Mouse (Mus musculus): Measurements from ENCODE around the gene Fam8a1.

The Fam8a1 gene

DNA sequence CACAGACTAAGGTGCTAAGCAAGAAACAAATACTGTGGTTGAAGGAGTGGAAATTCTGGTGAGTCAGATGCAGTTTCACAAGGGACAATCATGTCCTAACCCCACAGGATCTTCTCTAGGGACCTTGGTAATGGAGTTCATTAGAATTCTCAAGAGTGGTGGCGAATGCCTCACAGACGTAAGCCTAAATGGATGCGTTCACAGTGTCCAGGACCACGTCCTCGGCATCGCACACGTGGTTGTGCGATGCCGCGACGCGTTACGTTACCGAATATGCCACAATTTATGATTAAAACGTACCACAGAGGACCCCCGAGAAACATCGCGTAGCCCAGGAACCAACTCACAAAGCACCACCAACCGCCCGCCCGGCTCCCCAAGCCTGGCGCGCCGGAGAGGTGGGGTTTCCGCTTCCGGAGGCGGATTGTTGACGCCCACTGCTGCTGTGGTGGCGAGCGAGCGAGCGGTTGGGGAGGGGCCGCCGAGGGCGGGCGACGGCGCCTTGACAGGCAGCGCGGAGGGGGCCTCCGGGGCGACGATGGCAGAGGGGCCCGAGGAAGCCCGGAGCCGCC is at the start of gene Fam8a1:
Gene Fam8a1 (plus strand): TSS at position 475 of the 572 bp plus-strand sequence.
- DNase-seq (ENCODE audit: low read depth, low spot score): peak; percentile 94

DNA sequence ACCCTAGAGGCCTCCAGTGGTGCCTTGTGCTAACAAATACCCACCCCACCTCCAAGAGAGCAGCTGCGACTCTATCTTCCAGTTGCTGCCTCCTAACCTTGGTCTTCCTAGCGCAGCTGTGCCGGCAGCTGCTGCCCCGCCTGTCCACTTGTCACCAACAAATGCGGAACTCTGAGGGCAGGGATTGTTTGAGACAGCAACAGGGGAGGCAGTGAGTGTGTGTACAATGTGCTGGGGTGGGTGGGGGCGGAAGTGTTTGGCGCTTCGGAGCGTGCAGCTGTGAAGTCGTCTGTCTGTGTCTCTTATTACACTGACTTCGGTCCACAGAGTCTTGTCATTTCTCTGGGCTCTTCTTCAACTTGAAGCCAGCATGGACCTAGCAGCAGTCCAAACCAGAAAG is 49.7 kb upstream of the Fam8a1 start:
- peak; percentile 56 for DNase-seq (ENCODE audit: low read depth, low spot score)

DNA sequence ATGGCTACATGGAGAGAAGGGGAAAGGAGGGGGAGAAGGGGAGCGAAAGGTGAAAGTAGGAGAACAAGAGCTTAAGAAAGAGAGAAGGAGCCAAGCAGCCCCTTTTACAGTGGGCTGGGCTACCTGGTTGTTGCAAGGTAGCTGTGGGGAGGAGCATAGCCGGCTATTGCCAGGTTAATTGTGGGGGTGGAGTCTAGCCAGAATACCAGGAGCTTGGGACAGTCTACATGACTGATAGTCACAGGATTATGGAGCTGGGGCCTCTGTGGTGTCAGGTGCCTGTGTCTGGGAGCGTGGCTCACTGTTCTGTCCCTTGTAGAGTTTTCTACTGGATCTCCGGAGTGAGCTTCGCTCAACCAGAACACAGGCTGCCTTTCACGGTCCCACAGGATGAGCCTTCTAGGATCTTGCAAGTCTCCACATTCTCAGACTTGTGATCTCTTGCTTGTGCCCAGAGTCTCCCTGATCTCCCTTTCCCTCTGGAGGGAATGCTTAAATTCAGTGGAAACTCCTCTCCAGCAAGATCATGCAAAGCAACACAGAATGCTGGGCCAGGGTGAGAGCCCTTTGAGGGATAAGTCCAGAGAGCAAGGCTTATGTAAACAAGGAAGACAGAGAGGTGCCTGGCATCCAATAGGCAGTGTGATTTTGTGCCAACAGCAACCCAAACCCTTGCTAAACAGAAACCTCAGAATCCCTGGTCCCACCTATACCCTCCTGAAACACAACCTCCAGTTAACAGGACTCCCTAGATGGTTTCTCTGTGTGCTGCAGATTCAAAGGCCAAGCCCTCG is 48.2 kb upstream of the Fam8a1 start:
- DNase-seq (ENCODE audit: low read depth, low spot score): no peak

DNA sequence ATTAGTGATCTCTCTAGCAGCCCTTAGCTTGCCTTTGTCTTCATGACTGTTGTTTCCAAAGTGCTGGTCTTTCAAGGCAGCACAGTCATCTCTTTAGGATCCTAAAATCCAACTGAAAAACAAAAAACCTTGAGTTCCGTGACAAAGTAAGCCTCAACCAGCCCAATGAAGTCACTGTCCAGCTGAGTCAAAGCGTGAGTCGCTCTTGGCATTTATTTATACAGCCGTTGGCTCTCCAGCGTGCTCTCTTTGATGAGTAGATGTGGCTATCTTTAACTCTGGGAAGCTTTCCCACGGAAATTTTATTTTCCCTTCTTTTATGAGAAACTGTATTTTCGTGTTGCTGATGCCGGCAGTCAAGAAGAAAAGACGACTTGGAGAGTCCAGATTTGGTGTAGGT is 42.7 kb upstream of the Fam8a1 start:
- no peak for DNase-seq (ENCODE audit: low read depth, low spot score)

DNA sequence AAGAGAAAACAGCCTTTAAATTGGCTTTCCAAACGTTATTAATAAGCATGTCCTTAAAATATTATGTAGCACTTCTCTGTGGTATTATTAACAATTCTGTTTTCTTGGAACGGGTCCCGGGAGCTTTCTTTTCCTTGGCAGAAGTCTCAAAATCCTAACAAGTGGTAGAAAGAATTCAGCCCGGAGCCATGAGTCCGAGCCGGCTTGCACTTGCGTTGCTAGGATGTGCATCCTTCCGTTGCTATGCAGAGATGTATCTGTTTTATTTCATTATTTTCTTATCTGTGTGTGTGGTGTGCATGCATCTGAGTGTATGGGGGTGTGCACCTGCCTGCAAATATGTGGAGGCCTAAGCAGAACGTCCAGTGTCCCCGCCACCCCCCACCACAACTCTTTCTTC is 41.5 kb upstream of the Fam8a1 start:
- no peak for DNase-seq (ENCODE audit: low read depth, low spot score)

DNA sequence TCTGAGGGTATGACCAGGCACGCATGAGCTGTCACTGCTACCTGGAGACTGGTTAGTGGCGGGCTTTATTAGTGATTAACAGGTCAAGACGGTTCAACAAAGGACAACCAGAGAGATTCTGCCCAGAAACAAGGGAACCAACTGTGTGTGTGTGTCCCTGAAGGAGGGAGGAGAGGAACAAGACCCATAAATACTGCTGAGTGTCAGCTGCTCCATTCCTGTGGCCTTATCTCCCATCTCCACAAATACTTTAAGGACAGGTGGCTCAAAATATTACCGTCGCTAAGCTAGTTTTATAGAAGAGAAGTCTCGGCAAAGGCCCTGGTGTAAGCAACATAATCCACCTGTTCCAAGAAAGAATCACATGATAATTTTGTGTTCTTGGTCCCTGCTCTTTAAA is 39.9 kb upstream of the Fam8a1 start:
- no peak for DNase-seq (ENCODE audit: low read depth, low spot score)

DNA sequence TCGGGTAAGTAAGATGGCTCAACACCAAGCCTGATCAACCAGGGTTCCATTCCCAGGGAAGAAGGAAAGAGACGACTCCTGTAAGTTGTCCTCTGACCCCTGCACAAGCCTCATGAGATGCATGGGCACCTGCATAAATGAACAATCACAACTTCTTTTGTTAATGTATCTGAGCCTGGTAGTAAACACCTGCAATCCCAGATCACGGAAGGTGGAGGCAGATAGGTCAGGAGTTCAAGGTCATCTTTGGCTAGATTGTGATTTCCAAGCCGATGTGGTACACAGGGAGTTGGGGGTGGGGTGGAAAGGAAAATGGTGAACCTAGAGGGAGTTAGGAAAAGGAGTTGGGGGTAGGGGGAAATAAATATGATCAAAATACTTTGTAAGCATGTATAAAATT is 36.5 kb upstream of the Fam8a1 start:
- no peak for DNase-seq (ENCODE audit: low read depth, low spot score)

DNA sequence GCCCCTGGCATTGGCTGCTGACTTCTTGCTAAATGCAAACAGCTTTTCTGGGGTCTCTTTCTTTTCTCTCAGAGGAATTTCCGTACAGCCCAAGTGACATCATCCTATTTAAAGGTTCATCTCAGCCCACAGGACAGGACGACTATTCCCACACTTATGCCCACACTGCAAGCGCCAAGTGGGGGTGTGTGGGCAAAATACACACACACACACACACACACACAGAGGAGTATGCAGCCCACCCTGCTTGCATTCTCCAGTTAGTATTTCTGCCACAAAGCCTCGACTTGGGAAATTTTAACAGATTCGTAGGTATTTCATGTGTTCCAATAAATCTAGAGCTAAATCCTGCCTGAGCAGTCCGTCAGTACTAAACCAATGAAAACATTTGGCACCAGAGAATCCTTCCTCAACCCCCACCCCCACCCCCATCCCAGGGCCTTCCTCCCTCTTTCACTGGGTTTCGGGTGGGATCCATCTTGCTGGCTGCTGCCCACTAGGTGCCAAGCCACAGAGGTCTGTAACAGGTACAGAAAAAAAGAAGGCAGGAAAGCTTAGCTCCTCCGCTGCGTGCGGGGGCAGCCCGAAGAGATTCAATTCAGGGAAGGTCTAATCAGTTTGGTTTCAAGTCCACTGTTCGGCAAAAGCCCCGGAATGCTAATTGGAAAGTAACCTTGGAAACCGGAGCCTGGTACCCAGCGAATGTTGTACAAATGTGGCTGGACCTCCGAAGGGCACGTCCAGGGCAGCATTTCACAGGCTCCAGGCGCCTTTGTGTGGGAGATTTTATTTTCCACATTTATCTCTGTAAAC is 35.8 kb upstream of the Fam8a1 start:
- no peak for DNase-seq (ENCODE audit: low read depth, low spot score)

DNA sequence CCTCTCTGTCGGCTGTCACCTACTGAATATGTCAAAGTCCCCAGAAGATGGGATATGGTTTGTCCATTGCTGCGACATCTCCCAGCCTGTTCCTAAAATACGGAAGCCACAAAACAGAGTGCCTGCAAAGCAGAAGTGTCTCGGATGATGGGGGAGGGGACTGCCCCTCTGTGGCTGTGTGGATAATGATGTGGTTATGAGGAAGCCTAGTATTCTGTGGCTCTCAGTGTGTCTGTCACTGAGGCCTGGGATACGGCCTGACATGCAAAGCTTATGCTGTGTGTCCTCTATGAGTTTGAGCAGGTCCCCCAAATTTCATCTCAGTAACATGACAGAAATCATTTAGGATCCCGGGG is 35.2 kb upstream of the Fam8a1 start:
- no peak for DNase-seq (ENCODE audit: low read depth, low spot score)

DNA sequence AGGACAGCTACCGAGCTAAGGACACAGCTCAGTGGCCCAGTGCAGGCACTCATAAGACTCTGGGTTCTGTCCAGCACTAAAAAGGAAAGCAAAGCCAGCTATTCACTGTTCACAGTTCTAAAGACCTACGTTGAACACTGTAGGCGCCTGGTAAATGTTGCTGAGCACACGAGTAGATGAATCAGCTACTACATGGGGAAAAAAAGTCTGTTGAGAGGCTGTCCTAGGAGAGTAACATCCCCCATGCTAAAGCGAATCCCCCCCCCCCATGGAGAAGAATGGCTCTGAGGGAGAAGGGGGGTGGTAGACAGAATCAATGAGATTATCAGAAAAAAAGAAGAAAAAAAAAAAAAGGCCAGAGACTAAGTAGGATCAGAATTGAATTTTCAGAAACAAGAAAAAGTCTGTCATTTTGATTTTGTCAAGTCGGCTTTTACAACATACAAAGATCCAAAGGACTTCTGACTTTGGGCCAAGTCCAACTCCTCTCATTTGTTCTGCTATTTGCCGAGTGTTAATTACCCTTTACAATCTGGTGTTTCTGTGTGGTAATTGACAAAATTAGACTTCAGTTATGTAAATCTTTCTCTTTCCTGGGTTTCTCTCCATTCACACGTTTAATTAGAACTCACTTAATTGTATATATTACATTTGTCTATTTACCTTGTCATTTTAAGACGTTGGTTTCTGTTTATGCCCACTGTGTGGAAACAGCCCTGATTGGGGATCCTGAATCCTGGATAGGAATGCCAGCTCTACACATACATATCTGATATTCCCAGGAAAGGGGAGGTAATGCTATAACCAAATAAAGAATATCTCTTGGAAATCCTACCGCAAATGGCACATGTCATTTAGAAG is 28.5 kb upstream of the Fam8a1 start:
- no peak for DNase-seq (ENCODE audit: low read depth, low spot score)

DNA sequence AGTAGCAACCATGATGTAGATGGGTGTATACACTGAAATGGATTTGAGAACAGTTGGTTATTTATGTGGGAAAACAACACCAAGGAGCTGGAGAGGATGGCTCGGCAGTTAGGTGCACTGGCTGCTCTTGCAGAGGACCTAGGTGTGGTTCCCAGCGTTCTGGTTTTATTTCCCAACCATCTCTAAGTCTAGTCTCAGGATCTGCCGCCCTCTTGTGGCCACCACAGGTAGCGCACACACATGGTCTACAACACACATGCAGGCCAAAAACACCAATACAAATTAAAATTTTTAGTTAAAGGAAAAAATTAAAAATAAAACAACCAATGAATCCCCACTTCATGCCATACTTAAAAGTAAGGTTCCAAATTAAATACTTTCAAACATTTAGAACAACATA is 27.0 kb upstream of the Fam8a1 start:
- DNase-seq (ENCODE audit: low read depth, low spot score): no peak

DNA sequence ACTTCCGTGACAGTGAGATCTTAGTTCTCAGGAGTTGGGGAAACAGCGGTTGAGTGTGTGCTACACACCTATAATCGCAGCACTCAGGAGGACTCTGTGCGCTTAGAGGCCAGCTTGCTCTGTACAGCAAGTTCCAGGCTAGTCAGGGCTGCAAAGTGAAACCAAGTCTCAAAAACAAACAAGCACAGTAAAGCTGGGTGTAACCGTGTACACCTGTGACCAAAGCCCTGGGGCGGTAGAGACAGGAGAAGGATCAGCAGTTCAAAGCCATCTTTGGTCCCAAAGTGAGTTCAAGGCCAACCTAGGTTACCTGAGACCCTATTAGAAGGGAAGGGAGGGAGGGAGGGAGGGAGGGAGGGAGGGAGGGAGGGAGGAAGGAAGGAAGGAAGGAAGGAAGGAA is 25.1 kb upstream of the Fam8a1 start:
- no peak for DNase-seq (ENCODE audit: low read depth, low spot score)

DNA sequence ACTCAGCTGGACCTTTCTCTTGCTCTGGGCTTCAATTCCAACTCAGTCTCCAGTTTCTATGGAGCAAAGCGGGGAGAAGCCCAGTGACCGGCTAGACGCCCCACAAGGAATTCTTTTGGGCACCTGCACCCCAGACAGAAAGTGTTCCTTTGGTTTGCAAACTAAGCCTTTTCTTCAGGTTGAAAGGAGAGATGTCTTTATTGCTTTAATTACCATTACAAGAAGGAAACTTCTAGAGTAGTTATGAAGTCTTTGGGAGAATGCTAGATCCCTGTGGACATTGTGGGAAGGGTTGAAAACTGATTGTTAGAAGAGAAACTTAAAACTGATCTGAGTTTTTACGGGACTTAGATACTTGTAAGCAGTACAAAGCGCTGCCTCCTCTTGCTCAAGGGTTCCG is 23.8 kb upstream of the Fam8a1 start:
- no peak for DNase-seq (ENCODE audit: low read depth, low spot score)

DNA sequence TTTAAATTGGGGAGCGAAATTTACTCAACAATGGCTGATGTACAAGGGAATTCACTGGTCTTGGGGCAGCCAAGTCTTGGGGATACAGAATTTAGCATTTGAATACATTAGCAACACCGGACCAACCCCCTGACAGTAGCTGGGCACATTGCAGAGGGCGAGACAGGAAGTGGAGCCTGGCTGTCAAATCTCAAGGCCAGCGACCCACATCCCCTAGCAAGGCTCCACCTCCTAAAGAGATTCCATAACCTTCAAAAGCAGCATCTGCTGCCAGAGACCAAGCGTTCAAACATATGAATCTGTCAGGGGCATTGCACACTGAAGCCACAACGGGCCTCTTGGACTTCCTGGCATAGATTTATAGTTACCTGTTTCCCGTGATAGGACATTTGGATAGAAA is 17.5 kb upstream of the Fam8a1 start:
- no peak for DNase-seq (ENCODE audit: low read depth, low spot score)

DNA sequence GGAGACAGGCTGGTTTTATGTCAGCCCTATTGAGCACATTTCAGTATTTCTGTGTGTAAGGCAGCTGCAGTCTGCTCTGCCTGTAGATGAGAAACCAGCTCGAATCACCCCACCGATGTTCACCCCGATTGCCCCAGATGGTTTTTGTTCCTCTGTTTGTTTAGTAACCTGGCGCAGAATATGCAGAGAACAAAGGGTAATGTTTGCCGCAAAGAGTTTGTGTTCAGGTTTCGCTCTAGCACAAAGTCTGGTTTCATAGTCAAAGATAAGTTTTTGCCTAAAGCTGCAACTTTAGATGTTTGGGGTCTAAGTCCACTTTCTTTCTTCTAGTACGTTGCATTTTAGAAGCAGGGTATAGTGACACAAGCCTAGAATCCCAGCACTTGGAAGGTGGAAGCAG is 16.7 kb upstream of the Fam8a1 start:
- DNase-seq (ENCODE audit: low read depth, low spot score): no peak

DNA sequence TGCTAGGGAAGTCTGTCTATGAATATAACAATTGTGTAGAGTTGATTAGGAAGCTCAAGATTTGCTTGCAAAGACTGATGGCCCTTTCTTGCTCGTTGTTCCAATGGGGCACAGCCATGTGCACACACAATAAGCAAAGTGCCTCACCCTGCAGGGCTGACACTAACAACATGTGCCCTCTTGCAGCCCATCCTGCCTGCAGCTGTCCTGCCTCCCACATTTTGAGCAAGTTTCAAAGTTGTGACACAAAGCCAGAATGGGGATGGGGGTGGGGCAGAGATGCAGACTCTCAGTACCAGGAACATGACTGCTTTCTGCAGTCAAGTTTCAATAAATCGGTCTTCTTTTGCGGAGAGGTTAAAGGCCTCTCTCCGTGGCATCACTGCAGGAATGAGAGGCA is 15.7 kb upstream of the Fam8a1 start:
- DNase-seq (ENCODE audit: low read depth, low spot score): no peak

DNA sequence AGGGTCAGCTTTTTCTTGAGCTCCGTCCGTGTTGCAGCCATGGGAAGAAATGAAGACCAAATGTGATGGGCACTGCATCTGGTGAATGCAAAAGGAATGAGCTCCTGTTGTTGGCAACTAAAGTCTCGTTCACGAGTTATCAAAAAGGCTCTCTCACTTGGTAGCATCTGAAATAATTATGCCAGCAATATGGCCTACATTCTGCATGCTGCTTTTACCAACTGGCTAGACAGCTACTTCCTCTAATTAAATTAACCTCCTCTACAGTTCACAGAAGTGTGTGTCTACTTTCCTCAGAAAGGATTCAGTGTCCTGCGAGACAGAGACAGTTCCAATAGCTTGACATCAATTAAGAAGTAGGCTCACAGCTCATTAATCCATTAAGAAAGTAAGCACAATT is 14.8 kb upstream of the Fam8a1 start:
- no peak for DNase-seq (ENCODE audit: low read depth, low spot score)

DNA sequence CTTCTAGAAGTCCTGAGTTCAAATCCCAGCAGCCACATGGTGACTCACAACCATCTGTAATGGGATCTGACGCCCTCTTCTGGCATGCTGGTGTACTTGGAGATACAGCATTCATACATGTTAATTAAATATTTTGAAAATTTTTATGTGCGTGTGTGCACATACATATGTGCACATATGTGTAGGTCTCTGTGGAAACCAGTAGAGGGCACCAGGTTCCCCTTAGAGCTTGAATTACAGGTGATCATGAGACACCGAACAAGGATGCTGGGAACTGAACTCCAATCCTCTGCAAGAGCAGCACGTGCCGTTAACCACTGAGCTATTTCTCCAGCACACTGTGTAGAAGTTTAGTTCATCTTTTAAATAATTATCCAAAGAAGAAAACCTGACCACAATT is 10.1 kb upstream of the Fam8a1 start:
- DNase-seq (ENCODE audit: low read depth, low spot score): no peak

DNA sequence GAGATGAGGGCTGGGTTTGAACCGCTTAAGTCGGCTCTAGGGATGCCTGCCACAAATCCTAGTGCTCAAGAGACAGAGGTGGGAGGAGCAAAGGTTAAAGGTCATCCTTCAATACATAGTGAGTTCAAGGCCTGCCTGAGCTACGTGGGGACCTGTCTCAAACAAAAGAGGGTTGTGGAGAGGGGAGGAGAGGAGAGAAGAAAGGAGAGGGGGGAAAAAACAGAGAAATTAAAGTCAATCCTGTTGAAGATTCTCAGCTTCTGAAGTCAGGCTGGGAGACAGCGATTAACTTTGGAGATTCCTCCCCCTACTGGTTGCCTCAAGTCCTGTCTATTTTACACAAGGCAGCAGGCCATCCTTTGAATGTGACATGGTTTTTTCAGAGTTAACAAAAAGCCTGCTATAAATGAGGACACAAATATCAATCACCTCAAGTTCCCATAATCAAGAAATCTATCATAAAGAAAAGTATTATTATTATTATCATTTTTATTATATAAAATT is 5.8 kb upstream of the Fam8a1 start:
- DNase-seq (ENCODE audit: low read depth, low spot score): peak; percentile 59

DNA sequence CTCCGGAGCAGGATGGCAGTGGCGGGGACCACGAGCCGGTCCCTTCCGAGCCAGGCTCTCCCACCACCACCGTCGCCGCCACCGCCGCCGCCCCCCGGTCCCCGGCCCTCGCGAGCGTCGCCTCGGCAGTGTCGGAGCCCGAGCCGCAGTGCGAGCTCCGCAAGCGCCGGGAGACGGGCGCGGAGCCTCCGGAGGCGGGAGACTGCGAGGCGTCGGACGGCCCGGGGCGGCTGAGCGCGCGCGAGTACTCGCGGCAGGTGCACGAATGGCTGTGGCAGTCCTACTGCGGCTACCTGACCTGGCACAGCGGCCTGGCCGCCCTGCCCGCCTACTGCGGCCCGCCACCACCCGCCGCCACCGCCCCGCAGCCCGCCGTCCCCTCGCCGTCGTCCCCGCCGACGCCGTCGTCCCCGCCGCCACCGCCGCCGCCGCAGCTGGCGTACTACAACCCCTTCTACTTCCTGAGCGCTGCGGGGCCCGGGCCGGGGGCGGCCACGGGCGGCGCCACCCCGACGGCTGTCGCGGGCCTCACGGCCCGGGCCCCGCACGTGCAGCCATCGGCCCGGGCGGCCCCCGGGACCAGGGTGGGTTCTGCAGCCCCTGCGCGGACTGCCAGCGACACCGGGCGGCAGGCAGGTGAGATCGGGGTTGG is 424 bp downstream of the Fam8a1 start:
- peak; percentile 66 for DNase-seq (ENCODE audit: low read depth, low spot score)

DNA sequence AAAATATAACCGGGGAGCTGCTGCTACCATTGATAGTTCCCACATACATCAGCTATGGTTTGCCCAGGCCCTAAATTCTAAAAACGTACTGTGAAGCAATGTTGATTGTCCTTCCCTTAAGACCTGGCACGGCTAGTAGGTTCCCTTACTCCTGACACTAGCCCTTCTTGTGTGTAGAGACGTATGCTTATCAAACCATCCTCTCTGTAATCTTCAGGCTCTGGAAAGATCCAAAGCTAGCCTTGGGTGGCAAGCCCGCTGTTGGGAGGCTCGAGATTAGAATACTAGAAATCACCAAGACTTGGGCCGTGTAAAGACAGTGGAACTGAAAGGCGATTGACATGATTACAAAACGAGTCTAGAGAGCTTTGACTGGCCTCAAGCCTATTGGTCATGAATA is 1.2 kb downstream of the Fam8a1 start:
- DNase-seq (ENCODE audit: low read depth, low spot score): peak; percentile 22
